Mouse (Mus musculus): ENCODE measurements around the gene Ampd2. TPM values are rescaled to one million over a fixed set of nuclear protein-coding genes. Genes with fewer than 3 reads are reported as not detected.

Ampd2 gene
- polyA plus RNA-seq, 1 experiment = 76.8 TPM

- Histone ChIP-seq H3K4me3 (ENCODE audit: insufficient read depth, low read length) (no peak overlapping the region), H3K4me1 (ENCODE audit: control insufficient read depth, insufficient read depth, low read length) (no peaks in the 10 kb centered on the region), H3K27ac (ENCODE audit: insufficient read depth, low read length) (no peak overlapping the region)
- TF ChIP-seq CTCF (IDR thresholded peaks at IDR 0.05; ENCODE audit: extremely low read depth, insufficient read depth, low read length) = no peak
- TF ChIP-seq POLR2A (IDR thresholded peaks at IDR 0.05; ENCODE audit: extremely low read depth, insufficient read depth, low read length) = no peak
Observed at GRCm38 (mm10) chr3:108062648-108063047, 23.8 kb downstream of the Ampd2 start.

GRCm38 (mm10) chr3:108061420-108061819, 25.0 kb downstream of the Ampd2 start:
- Histone ChIP-seq H3K4me1 (ENCODE audit: control insufficient read depth, insufficient read depth, low read length) (no peaks in the 10 kb centered on the region), H3K27ac (ENCODE audit: insufficient read depth, low read length) (no peak overlapping the region)

GRCm38 (mm10) chr3:108050493-108050892, 36.0 kb downstream of the Ampd2 start:
- no peak overlapping the region for H3K27ac ChIP-seq (ENCODE audit: insufficient read depth, low read length)
- H3K4me3 ChIP-seq (ENCODE audit: insufficient read depth, low read length) = no peak overlapping the region
- H3K4me1 ChIP-seq (ENCODE audit: control insufficient read depth, insufficient read depth, low read length) = no peaks in the 10 kb centered on the region
- no peak for TF ChIP-seq CTCF (IDR thresholded peaks at IDR 0.05; ENCODE audit: extremely low read depth, insufficient read depth, low read length)
- no peak for TF ChIP-seq POLR2A (IDR thresholded peaks at IDR 0.05; ENCODE audit: extremely low read depth, insufficient read depth, low read length)

More at GRCm38 (mm10) chr3:108061420-108061819, 25.0 kb downstream of the Ampd2 start:
- no peak overlapping the region for H3K4me3 ChIP-seq (ENCODE audit: insufficient read depth, low read length)
- TF ChIP-seq POLR2A (IDR thresholded peaks at IDR 0.05; ENCODE audit: extremely low read depth, insufficient read depth, low read length) = no peak
- TF ChIP-seq CTCF (IDR thresholded peaks at IDR 0.05; ENCODE audit: extremely low read depth, insufficient read depth, low read length) = peak; percentile 38; the same call in 1 of the 2 replicates

- no peak for TF ChIP-seq POLR2A (IDR thresholded peaks at IDR 0.05; ENCODE audit: extremely low read depth, insufficient read depth, low read length)
- no peak for TF ChIP-seq CTCF (IDR thresholded peaks at IDR 0.05; ENCODE audit: extremely low read depth, insufficient read depth, low read length)
- no peaks in the 10 kb centered on the region for H3K4me1 ChIP-seq (ENCODE audit: control insufficient read depth, insufficient read depth, low read length)
- H3K27ac ChIP-seq (ENCODE audit: insufficient read depth, low read length) = no peak overlapping the region
- H3K4me3 ChIP-seq (ENCODE audit: insufficient read depth, low read length) = no peak overlapping the region
Observed at GRCm38 (mm10) chr3:108048306-108048705, 38.1 kb downstream of the Ampd2 start.

GRCm38 (mm10) chr3:108046944-108047655, 39.4 kb downstream of the Ampd2 start:
- Histone ChIP-seq H3K27ac (ENCODE audit: insufficient read depth, low read length) (no peak overlapping the region), H3K4me3 (ENCODE audit: insufficient read depth, low read length) (no peak overlapping the region), H3K4me1 (ENCODE audit: control insufficient read depth, insufficient read depth, low read length) (no peaks in the 10 kb centered on the region)
- no peak for TF ChIP-seq CTCF (IDR thresholded peaks at IDR 0.05; ENCODE audit: extremely low read depth, insufficient read depth, low read length)
- no peak for TF ChIP-seq POLR2A (IDR thresholded peaks at IDR 0.05; ENCODE audit: extremely low read depth, insufficient read depth, low read length)

- H3K4me1 ChIP-seq (ENCODE audit: control insufficient read depth, insufficient read depth, low read length) = no peaks in the 10 kb centered on the region
- TF ChIP-seq POLR2A (IDR thresholded peaks at IDR 0.05; ENCODE audit: extremely low read depth, insufficient read depth, low read length) = peak; percentile 88
- no peak for TF ChIP-seq CTCF (IDR thresholded peaks at IDR 0.05; ENCODE audit: extremely low read depth, insufficient read depth, low read length)
- H3K4me3 ChIP-seq (ENCODE audit: insufficient read depth, low read length) = peak within 1 kb of the TSS; percentile 53
- no peak within 1 kb of the TSS for H3K27ac ChIP-seq (ENCODE audit: insufficient read depth, low read length)
Observed at GRCm38 (mm10) chr3:108044394-108045140, 41.9 kb downstream of the Ampd2 start, which contains the start of gene Gstm4. Gstm4 (minus strand) TSS chr3:108044894.

- no peaks in the 10 kb centered on the region for H3K4me1 ChIP-seq (ENCODE audit: control insufficient read depth, insufficient read depth, low read length)
- no peak overlapping the region for H3K27ac ChIP-seq (ENCODE audit: insufficient read depth, low read length)
- TF ChIP-seq CTCF (IDR thresholded peaks at IDR 0.05; ENCODE audit: extremely low read depth, insufficient read depth, low read length) = no peak
- no peak for TF ChIP-seq POLR2A (IDR thresholded peaks at IDR 0.05; ENCODE audit: extremely low read depth, insufficient read depth, low read length)
- no peak overlapping the region for H3K4me3 ChIP-seq (ENCODE audit: insufficient read depth, low read length)
Observed at GRCm38 (mm10) chr3:108033156-108033555, 53.3 kb downstream of the Ampd2 start.

- TF ChIP-seq POLR2A (IDR thresholded peaks at IDR 0.05; ENCODE audit: extremely low read depth, insufficient read depth, low read length) (no peak), CTCF (IDR thresholded peaks at IDR 0.05; ENCODE audit: extremely low read depth, insufficient read depth, low read length) (no peak)
- H3K27ac ChIP-seq (ENCODE audit: insufficient read depth, low read length) = no peak overlapping the region
- H3K4me1 ChIP-seq (ENCODE audit: control insufficient read depth, insufficient read depth, low read length) = no peaks in the 10 kb centered on the region
- no peak overlapping the region for H3K4me3 ChIP-seq (ENCODE audit: insufficient read depth, low read length)
Observed at GRCm38 (mm10) chr3:108032113-108032512, 54.3 kb downstream of the Ampd2 start.

- Histone ChIP-seq H3K27ac (ENCODE audit: insufficient read depth, low read length) (no peak overlapping the region), H3K4me1 (ENCODE audit: control insufficient read depth, insufficient read depth, low read length) (no peaks in the 10 kb centered on the region), H3K4me3 (ENCODE audit: insufficient read depth, low read length) (no peak overlapping the region)
- TF ChIP-seq CTCF (IDR thresholded peaks at IDR 0.05; ENCODE audit: extremely low read depth, insufficient read depth, low read length) (no peak), POLR2A (IDR thresholded peaks at IDR 0.05; ENCODE audit: extremely low read depth, insufficient read depth, low read length) (no peak)
Observed at GRCm38 (mm10) chr3:108028641-108029365, 57.6 kb downstream of the Ampd2 start.

Data from cortical plate, adult 2 months (tissue).